Mouse (Mus musculus): ENCODE measurements around the gene Eln. TPM values are rescaled to one million over a fixed set of nuclear protein-coding genes. Genes with fewer than 3 reads are reported as not detected.

Eln gene
- total RNA-seq (2023) = not detected

DNA sequence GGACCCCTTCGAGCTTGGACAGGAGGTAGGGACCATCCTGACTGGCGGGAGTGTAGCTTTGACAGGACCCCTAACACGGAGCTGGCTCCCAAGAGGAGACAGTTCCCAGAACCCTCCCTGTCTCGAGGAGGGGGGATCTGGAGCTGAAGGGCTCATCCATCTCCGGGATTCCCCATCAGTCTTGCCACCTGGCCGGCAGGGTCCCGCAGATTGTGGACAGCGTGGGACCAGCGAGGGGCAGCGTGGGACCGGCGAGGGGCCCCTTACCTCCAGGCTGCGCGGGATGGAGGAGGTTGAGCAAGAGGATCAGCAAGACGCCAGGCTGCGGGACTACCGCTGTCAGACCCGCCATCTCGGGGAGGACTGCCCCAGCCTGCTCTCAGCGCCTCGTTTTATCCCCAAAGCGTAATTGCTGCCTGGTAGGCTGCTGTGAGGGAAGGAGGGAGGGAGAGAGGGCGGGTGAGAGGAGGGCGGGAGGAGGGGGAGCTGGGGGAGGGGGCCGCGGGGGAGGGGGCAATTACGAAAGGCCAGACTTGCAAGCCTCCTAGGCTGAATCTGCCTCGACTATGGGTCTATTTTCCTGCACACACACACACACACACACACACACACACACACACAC lies at the start of gene Eln:
TSS of gene Eln (minus strand) at position 434 of the 622 bp plus-strand sequence.

DNA sequence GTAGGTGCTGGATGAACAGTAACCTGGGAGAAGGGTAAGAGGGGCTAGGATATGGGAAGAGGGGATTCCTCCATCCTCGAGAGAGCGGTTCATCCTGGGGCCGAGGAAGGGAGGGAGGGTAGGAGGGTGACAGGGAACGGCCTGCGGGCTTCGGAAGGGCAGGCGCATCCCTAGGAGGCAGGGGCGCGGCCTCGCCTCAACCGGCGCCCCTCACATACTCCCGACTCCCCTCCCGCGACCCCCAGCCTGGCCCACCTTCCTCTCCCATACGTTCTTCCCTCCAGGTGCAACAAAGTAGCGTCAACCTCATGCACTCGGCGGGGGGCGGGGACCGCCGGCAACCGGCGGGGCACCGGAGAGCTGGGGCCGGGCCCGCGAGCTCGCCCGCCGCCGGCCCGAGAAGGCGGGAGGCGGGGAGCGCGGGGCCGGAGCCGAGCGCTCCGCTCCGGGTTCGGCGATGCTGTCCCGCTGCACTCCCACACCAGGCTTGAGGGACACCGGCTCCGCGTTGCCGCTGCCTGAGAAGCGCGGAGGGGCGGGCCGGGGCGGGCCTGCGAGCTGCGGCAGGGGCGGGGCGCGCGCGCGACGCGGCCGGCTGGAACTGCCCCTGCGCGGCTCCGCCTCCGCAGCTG lies 58.9 kb downstream of the Eln start, which contains the start of gene Limk1:
TSS of gene Limk1 (minus strand) at position 513 of the 632 bp plus-strand sequence.

Other genes with a start within 250 kb of the Eln start
- 1 to 10 TPM; 6.1 to 6.4 TPM for gene Clip2, start 194.9 kb downstream of the Eln start, total RNA-seq (2023)
- gene Syna, start 187.2 kb downstream of the Eln start, total RNA-seq (2023) = not detected
- gene Rfc2, start 166.0 kb downstream of the Eln start, total RNA-seq (2023) = 10 to 100 TPM; 63.0 to 71.5 TPM
- gene Lat2, start 132.3 kb downstream of the Eln start, total RNA-seq (2023) = 10 to 100 TPM; 15.9 to 21.1 TPM
- gene Eif4h, start 107.8 kb downstream of the Eln start, total RNA-seq (2023) = 100 to 1,000 TPM; 251 to 255 TPM
- gene Limk1, start 58.7 kb downstream of the Eln start, total RNA-seq (2023) = 10 to 100 TPM; 26.6 to 28.5 TPM
- gene Tmem270, start 159.4 kb upstream of the Eln start, total RNA-seq (2023) = not detected
- not detected for gene Cldn13, start 168.2 kb upstream of the Eln start, total RNA-seq (2023)
- 10 to 100 TPM; 11.7 to 15.9 TPM for gene Mettl27, start 185.0 kb upstream of the Eln start, total RNA-seq (2023)
- not detected for gene Cldn4, start 199.6 kb upstream of the Eln start, total RNA-seq (2023)
- not detected for gene Cldn3, start 238.9 kb upstream of the Eln start, total RNA-seq (2023)